Mouse (Mus musculus) MEL (cell line): ENCODE measurements at regions not wholly inside any gene's neighbourhood (a gene's known extent, or its start where the extent isn't known, plus 50 kb on each side); places are given as distances from the start of the nearest gene placed in this dataset.

Experiments
- CTCF ChIP-seq, 3 experiments: IDR thresholded peaks in 2 of 3; conservative IDR thresholded peaks in 1 of 3; 2 replicates each; pipeline ENCODE4 v1.5.1; 2011 to 2012; ENCODE audit warnings: low read length in 3 of 3, low read depth in 2 of 3, mild to moderate bottlenecking in 2 of 3, improper control_type of control experiment in 1 of 3, inconsistent platforms in 1 of 3, mixed read lengths in 1 of 3, moderate library complexity in 1 of 3; ENCODE audit not compliant: control insufficient read depth in 1 of 3, insufficient read depth in 1 of 3, poor library complexity in 1 of 3, severe bottlenecking in 1 of 3
- KAT2A ChIP-seq: conservative IDR thresholded peaks from 2 replicates; pipeline ENCODE4 v1.6.1; 2012; ENCODE audit warnings: low read depth, low read length, improper control_type of control experiment, inconsistent platforms
- MEF2A ChIP-seq: IDR thresholded peaks from 2 replicates; pipeline ENCODE4 v1.6.1; 2014; ENCODE audit warnings: low read depth, mild to moderate bottlenecking, inconsistent platforms, low read length, improper control_type of control experiment; ENCODE audit not compliant: poor library complexity, insufficient replicate concordance, severe bottlenecking; ENCODE audit errors: extremely low read depth
- MXI1 ChIP-seq: IDR thresholded peaks from 2 replicates; pipeline ENCODE4 v1.6.1; 2011; ENCODE audit warnings: mild to moderate bottlenecking, low read depth, low read length, improper control_type of control experiment
- POLR2A ChIP-seq, 2 experiments: IDR thresholded peaks; 2 replicates each; pipeline ENCODE4 v1.6.1; 2011 to 2012; ENCODE audit warnings: low read length in 2 of 2, mild to moderate bottlenecking in 2 of 2, control low read depth in 1 of 2, improper control_type of control experiment in 1 of 2, low read depth in 1 of 2, moderate library complexity in 1 of 2; ENCODE audit not compliant: control insufficient read depth in 1 of 2, insufficient read depth in 1 of 2, poor library complexity in 1 of 2
- ZNF384 ChIP-seq: IDR thresholded peaks from 2 replicates; pipeline ENCODE4 v1.6.1; 2012; ENCODE audit warnings: low read depth, mild to moderate bottlenecking, inconsistent platforms, low read length, improper control_type of control experiment

- TF ChIP-seq ZNF384: no peak
- no peak for TF ChIP-seq MXI1
- no peak for TF ChIP-seq POLR2A (IDR thresholded peaks at IDR 0.05; ENCODE audit: control insufficient read depth in 1 of 2, insufficient read depth in 1 of 2, low read depth in 1 of 2, low read length in 2 of 2, poor library complexity in 1 of 2)
- TF ChIP-seq CTCF (IDR thresholded peaks at IDR 0.05 in 2 of 3, conservative IDR thresholded peaks at IDR 0.05 in 1 of 3; ENCODE audit: control insufficient read depth in 1 of 3, insufficient read depth in 1 of 3, low read depth in 2 of 3, low read length in 3 of 3, poor library complexity in 1 of 3, severe bottlenecking in 1 of 3): no peak
- no peak for TF ChIP-seq KAT2A
- no peak for TF ChIP-seq MEF2A
These were observed 123.7 kb downstream of the Tfap2c start for GRCm38 (mm10) chr2:172673081-172673480.
